Mouse (Mus musculus) forebrain, embryonic 10.5 days (tissue): ENCODE data around the gene 9630041A04Rik. TPM values are rescaled to one million over a fixed set of nuclear protein-coding genes. Genes with fewer than 3 reads are reported as not detected.

Experiments
- DNase-seq: peaks from one replicate; pipeline ENCODE4 v3.0.0-alpha.2; 2017; ENCODE audit warnings: low spot score; ENCODE audit errors: extremely low spot score
- H3K27ac ChIP-seq: fragments of 300-500 bp; sonication (generic); 2 replicates; pipeline ENCODE4 v1.5.1; 2016; ENCODE audit warnings: mild to moderate bottlenecking
- H3K27me3 ChIP-seq: fragments of 300-500 bp; sonication (generic); 2 replicates; pipeline ENCODE4 v1.6.1; 2016; ENCODE audit warnings: mild to moderate bottlenecking; ENCODE audit not compliant: poor library complexity, severe bottlenecking
- H3K36me3 ChIP-seq: fragments of 300-500 bp; sonication (generic); replicated peaks from 2 replicates; pipeline ENCODE4 v1.6.1; 2016; ENCODE audit warnings: mild to moderate bottlenecking, moderate library complexity
- H3K4me1 ChIP-seq: fragments of 300-500 bp; sonication (generic); 2 replicates; pipeline ENCODE4 v1.6.1; 2016
- H3K4me3 ChIP-seq: fragments of 300-500 bp; sonication (generic); 2 replicates; pipeline ENCODE4 v1.5.1; 2016; ENCODE audit warnings: mild to moderate bottlenecking, moderate library complexity
- H3K9me3 ChIP-seq: fragments of 300-500 bp; sonication (generic); 2 replicates; pipeline ENCODE4 v1.6.1; 2016; ENCODE audit warnings: mild to moderate bottlenecking, moderate library complexity
- WGBS: fragments of 180-500 bp; shearing (Covaris S2); methylation state at CpG from one replicate; pipeline ENCODE4 v1.1.7; 2016; 5-methylcytosine and 5-hydroxymethylcytosine counted together
- polyA plus RNA-seq: library from polyadenylated mRNA; unstranded; fragments of >200 nt; fragmentation: Nextera tagmentation; extraction: Ambion mirVana; gene quantifications from 2 replicates; pipeline ENCODE4 v1.2.1, GENCODE M21; 2016

9630041A04Rik gene
- polyA plus RNA-seq, 1 experiment from 2014 or later: not detected

- Histone ChIP-seq H3K27me3 (no peaks in the 10 kb centered on the region), H3K36me3 (no peaks in the 10 kb centered on the region), H3K9me3 (no peaks in the 10 kb centered on the region), H3K4me1 (peaks cover 3% of the 10 kb centered on the region), H3K4me3 (no peak overlapping the region), H3K27ac (no peak overlapping the region)
- 92% methylated on average over 4 of the region's 4 CpGs for WGBS
- DNase-seq: no peak
Measured at GRCm38 (mm10) chr9:101976884-101977465, 115.3 kb downstream of the 9630041A04Rik start.

DNA sequence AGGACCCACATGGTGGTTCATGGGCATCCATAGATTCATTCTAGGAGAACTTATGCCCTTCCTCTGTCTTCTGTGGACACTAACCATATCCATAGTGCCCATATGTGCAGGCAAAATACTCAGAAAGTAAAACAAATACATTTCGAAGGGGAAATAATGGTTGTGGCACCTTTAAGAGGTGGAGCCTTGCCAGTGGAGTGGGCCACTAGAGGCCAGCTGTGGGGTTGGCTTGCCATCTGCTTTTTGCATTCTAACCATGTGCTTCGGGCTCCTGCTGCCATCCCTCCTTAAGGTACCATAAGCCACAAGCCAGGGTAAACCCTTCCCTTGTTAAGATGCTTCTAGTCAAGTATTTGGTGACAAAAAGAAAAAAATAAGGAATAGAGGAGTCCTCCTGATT is 119.5 kb downstream of the 9630041A04Rik start:
- H3K27me3 ChIP-seq: no peaks in the 10 kb centered on the region
- no peaks in the 10 kb centered on the region for H3K9me3 ChIP-seq
- DNase-seq: no peak
- no peaks in the 10 kb centered on the region for H3K36me3 ChIP-seq
- H3K4me1 ChIP-seq: no peaks in the 10 kb centered on the region; the same call in 1 of the 2 replicates
- WGBS: 95% methylated on average over 2 of the region's 2 CpGs
- no peak overlapping the region for H3K4me3 ChIP-seq
- no peak overlapping the region for H3K27ac ChIP-seq

GRCm38 (mm10) chr9:101982378-101982777 is 120.7 kb downstream of the 9630041A04Rik start:
- Histone ChIP-seq H3K4me3 (no peak overlapping the region), H3K9me3 (no peaks in the 10 kb centered on the region), H3K4me1 (no peaks in the 10 kb centered on the region; the same call in 1 of the 2 replicates), H3K27me3 (no peaks in the 10 kb centered on the region), H3K36me3 (no peaks in the 10 kb centered on the region), H3K27ac (no peak overlapping the region)
- DNase-seq: no peak
- whole genome bisulfite sequencing: 85% methylated on average over 7 of the region's 7 CpGs

GRCm38 (mm10) chr9:101986910-101987309 is 125.3 kb downstream of the 9630041A04Rik start:
- H3K9me3 ChIP-seq: no peaks in the 10 kb centered on the region
- H3K36me3 ChIP-seq: no peaks in the 10 kb centered on the region; the same call in 1 of the 2 replicates
- DNase-seq: no peak
- no peak overlapping the region for H3K4me3 ChIP-seq
- no peaks in the 10 kb centered on the region for H3K4me1 ChIP-seq
- WGBS: 85% methylated on average over 2 of the region's 2 CpGs
- no peaks in the 10 kb centered on the region for H3K27me3 ChIP-seq
- no peak overlapping the region for H3K27ac ChIP-seq

DNA sequence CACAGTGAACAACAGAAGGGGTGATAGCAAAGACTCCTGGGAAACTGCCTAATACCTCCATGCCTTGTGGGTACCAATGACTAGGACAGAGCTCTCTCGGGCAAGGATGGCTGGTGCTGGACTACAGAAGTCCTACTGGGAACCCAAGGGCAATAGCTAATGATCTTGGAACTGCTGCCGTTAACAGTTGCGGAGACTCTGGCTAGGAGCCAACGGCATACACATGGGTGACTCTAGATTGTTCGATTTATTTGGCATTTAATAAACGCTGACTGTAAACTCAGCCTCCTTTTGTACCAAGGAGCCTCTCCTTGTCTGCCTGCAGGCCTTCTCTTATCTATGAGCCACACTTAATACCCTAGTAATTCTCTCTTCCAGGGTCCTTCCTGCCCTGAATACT is 128.4 kb downstream of the 9630041A04Rik start:
- no peak overlapping the region for H3K4me3 ChIP-seq
- DNase-seq: no peak
- H3K27ac ChIP-seq: no peak overlapping the region
- H3K4me1 ChIP-seq: no peaks in the 10 kb centered on the region
- WGBS: 97% methylated on average over 6 of the region's 6 CpGs
- no peaks in the 10 kb centered on the region for H3K9me3 ChIP-seq
- no peaks in the 10 kb centered on the region; the same call in 1 of the 2 replicates for H3K36me3 ChIP-seq
- no peaks in the 10 kb centered on the region for H3K27me3 ChIP-seq

- Histone ChIP-seq H3K4me1 (no peaks in the 10 kb centered on the region), H3K27ac (no peak overlapping the region), H3K27me3 (no peaks in the 10 kb centered on the region), H3K36me3 (no peaks in the 10 kb centered on the region; the same call in 1 of the 2 replicates), H3K4me3 (no peak overlapping the region), H3K9me3 (no peaks in the 10 kb centered on the region)
- DNase-seq: no peak
- 91% methylated on average over 12 of the region's 12 CpGs for WGBS
Measured at GRCm38 (mm10) chr9:101990836-101991235, 129.2 kb downstream of the 9630041A04Rik start.
